Mouse (Mus musculus) G1E (cell line): ENCODE data around the gene Flt1.

Experiments
- CTCF ChIP-seq: IDR thresholded peaks from 2 replicates; pipeline ENCODE4 v1.5.1; 2012; ENCODE audit warnings: low read depth, low read length, inconsistent platforms, mixed read lengths
- GATA1 ChIP-seq: IDR thresholded peaks from 2 replicates; pipeline ENCODE4 v1.6.1; 2012; ENCODE audit warnings: borderline replicate concordance, low read length, inconsistent platforms, mixed read lengths
- POLR2AphosphoS5 ChIP-seq: IDR thresholded peaks from 2 replicates; pipeline ENCODE4 v1.6.1; 2012; ENCODE audit warnings: low read depth, low read length, inconsistent platforms; ENCODE audit not compliant: insufficient replicate concordance
- TAL1 ChIP-seq: conservative IDR thresholded peaks from 2 replicates; pipeline ENCODE4 v1.6.1; 2012; ENCODE audit warnings: low read depth, low read length, inconsistent platforms, mixed read lengths

DNA sequence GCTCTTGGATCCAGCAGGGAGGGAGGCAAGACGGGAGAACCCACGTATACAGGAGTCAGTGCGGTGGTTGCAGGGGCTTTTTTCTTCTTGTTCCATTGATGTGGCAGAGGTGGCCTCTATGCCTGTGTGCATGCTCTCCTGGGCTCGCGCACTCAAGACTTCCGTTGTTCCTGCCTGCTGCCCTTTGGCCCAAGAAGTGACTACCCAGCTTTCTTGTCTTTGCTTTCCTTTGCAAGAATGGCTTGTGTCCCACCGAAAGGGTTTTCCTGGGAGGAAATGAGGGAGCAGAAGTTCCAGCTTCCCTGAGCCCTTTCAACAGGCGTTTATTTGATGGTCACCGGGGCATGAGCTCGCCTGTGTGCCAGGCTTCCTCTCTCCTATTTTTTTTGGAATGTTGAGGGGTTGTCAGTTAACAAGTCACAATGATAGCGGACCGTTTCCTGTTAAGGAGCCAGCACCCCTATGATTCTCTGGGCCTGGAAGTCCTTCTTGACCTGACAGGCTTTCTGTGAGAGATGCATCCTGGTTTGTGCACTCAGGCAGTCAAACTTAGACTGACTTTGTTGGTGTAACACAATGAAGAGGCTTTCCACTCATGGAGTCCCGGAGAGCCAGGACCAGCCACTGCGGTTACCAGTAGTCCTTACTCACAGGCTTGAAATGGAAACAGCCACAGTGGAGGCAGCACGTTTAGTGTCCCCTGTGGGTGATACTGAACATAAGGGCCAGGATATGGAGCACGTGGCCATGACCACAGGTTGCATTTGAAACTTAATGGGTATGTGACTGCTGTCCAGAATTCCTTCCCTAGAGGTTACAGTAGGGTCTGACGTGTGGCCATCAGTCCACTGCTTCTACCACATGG, 95.2 kb downstream of the Flt1 start:
- no peak for TF ChIP-seq CTCF
- TF ChIP-seq GATA1, result no peak
- TF ChIP-seq POLR2AphosphoS5, result no peak
- no peak for TF ChIP-seq TAL1
